Mouse (Mus musculus): ENCODE data around the gene Tcerg1l.

- no peak for TF ChIP-seq CTCF (IDR thresholded peaks at IDR 0.05; ENCODE audit: extremely low read depth, insufficient read depth, low read length)
- no peak for TF ChIP-seq POLR2A (IDR thresholded peaks at IDR 0.05; ENCODE audit: extremely low read depth, insufficient read depth, low read length)
These were observed 182.2 kb downstream of the Tcerg1l start for GRCm38 (mm10) chr7:138215177-138215830.

All from cortical plate, adult 2 months (tissue).